Mouse (Mus musculus) lung, postnatal 0 days (tissue): ENCODE measurements around the gene Dtnbp1.

Source experiments
- CTCF ChIP-seq: IDR thresholded peaks from 2 replicates; pipeline ENCODE4 v1.5.1; 2016; ENCODE audit warnings: antibody characterized with exemption, mild to moderate bottlenecking
- EP300 ChIP-seq: IDR thresholded peaks from 2 replicates; pipeline ENCODE4 v1.6.1; 2016; ENCODE audit warnings: antibody characterized with exemption, mild to moderate bottlenecking, control low read depth

DNA sequence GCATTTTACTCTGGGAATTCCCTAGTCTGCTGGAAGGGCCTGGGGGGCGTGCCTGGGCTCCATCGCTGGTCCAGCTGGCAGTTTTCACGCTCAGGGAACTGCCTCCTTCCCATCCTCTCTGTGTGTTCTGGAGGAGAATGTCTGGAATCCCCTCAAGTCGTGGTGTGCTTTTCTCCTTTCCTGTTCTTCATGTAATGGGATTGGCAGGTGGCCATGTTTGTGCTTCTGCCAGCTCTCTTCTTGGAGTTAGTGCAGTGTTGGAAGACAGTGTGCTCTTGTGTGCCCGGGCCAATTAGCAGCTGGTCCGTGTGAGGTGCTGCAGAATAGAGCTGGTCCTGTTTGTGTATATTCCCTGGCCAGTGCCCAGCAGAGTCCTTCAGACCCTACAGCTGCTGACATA is 94.2 kb downstream of the Dtnbp1 start:
- TF ChIP-seq CTCF (no peak), EP300 (peak; percentile 82)
